Mouse (Mus musculus): ENCODE measurements around the gene Apoc2. TPM values are rescaled to one million over a fixed set of nuclear protein-coding genes. Genes with fewer than 3 reads are reported as not detected.

The Apoc2 gene
- polyA plus RNA-seq, 1 experiment from 2014 or later: 0.30 TPM

DNA sequence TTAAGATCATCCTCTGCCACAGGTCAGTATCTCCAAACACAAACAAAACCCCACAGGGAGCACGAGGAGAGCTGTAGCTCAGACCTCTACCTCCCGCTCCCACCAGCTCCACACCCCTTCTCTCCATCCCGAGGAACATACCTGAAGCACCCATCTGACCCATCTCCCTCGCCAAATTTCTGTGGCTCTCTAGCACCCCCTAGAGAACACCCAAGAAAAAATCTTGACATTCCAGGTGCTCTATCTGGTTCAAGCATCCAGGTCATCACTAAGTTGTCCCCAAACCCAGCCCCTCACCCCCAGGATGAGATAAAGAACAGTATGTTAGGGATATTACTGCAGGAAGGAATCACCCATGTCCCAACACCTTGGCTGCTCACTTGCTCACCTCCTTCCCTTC is 35.5 kb upstream of the Apoc2 start:
- H3K4me3 ChIP-seq: peak overlapping the region; percentile 100; the same call in 1 of the 2 replicates
- H3K9me3 ChIP-seq: no peaks in the 10 kb centered on the region
- peaks cover 23% of the 10 kb centered on the region for H3K4me1 ChIP-seq (replicated peaks)
- no peak overlapping the region for H3K27ac ChIP-seq
- DNase-seq (ENCODE audit: low spot score): no peak
- 59% methylated on average over 4 of the region's 4 CpGs for WGBS
- H3K36me3 ChIP-seq: peaks cover 65% of the 10 kb centered on the region
- H3K27me3 ChIP-seq (ENCODE audit: insufficient read depth, poor library complexity, severe bottlenecking): no peaks in the 10 kb centered on the region

DNA sequence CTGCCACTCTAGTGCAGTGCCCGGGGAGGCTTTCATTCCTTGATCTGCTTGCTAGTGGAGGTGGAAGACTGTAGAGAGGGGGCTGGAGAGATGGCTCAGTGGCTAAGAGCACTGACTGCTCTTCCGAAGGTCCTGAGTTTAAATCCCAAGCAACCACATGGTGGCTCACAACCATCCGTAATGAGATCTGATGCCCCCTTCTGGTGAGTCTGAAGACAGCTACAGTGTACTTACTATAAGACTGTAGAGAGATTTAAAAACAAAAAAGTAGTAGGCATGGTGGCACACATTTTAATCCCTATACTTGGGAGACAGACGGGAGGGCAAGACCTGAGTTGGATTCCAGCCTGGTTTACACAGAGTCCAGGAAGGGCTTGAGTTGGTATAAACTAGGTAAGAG is 34.7 kb upstream of the Apoc2 start:
- WGBS: 84% methylated on average over 4 of the region's 4 CpGs
- DNase-seq (ENCODE audit: low spot score): no peak

GRCm38 (mm10) chr7:19710650-19711049 is 32.9 kb upstream of the Apoc2 start:
- WGBS: 93% methylated on average over 10 of the region's 10 CpGs
- Histone ChIP-seq H3K9me3 (no peaks in the 10 kb centered on the region), H3K4me1 (replicated peaks) (peaks cover 13% of the 10 kb centered on the region), H3K27ac (no peak overlapping the region), H3K36me3 (peaks cover 79% of the 10 kb centered on the region), H3K4me3 (no peak overlapping the region), H3K27me3 (ENCODE audit: insufficient read depth, poor library complexity, severe bottlenecking) (no peaks in the 10 kb centered on the region)
- no peak for DNase-seq (ENCODE audit: low spot score)

More for the DNA sequence above, 34.7 kb upstream of the Apoc2 start:
- Histone ChIP-seq H3K9me3 (no peaks in the 10 kb centered on the region), H3K27ac (no peak overlapping the region), H3K4me3 (no peak overlapping the region), H3K27me3 (ENCODE audit: insufficient read depth, poor library complexity, severe bottlenecking) (no peaks in the 10 kb centered on the region), H3K36me3 (peaks cover 67% of the 10 kb centered on the region), H3K4me1 (replicated peaks) (peaks cover 23% of the 10 kb centered on the region)

- Histone ChIP-seq H3K4me1 (replicated peaks) (peaks cover 17% of the 10 kb centered on the region), H3K27ac (no peak overlapping the region), H3K27me3 (ENCODE audit: insufficient read depth, poor library complexity, severe bottlenecking) (no peaks in the 10 kb centered on the region), H3K36me3 (peaks cover 88% of the 10 kb centered on the region), H3K4me3 (no peak overlapping the region), H3K9me3 (no peaks in the 10 kb centered on the region)
- no peak for DNase-seq (ENCODE audit: low spot score)
- WGBS: 94% methylated on average over 7 of the region's 7 CpGs
Measured at GRCm38 (mm10) chr7:19705271-19705670, 27.5 kb upstream of the Apoc2 start.

- WGBS: 87% methylated on average over 4 of the region's 4 CpGs
- no peak for DNase-seq (ENCODE audit: low spot score)
- no peak overlapping the region for H3K27ac ChIP-seq
- no peak overlapping the region for H3K4me3 ChIP-seq
- peaks cover 80% of the 10 kb centered on the region for H3K36me3 ChIP-seq
- H3K27me3 ChIP-seq (ENCODE audit: insufficient read depth, poor library complexity, severe bottlenecking): no peaks in the 10 kb centered on the region
- no peaks in the 10 kb centered on the region for H3K9me3 ChIP-seq
- peaks cover 23% of the 10 kb centered on the region for H3K4me1 ChIP-seq (replicated peaks)
Measured at GRCm38 (mm10) chr7:19704475-19704874, 26.7 kb upstream of the Apoc2 start.

GRCm38 (mm10) chr7:19702859-19703555 is 25.3 kb upstream of the Apoc2 start:
- Histone ChIP-seq H3K9me3 (no peaks in the 10 kb centered on the region), H3K4me3 (no peak overlapping the region), H3K36me3 (peaks cover 65% of the 10 kb centered on the region), H3K4me1 (replicated peaks) (peaks cover 37% of the 10 kb centered on the region), H3K27ac (no peak overlapping the region), H3K27me3 (ENCODE audit: insufficient read depth, poor library complexity, severe bottlenecking) (no peaks in the 10 kb centered on the region)
- WGBS: 89% methylated on average over 16 of the region's 16 CpGs
- DNase-seq (ENCODE audit: low spot score): no peak

- WGBS: 27% methylated on average over 22 of the region's 22 CpGs
- H3K36me3 ChIP-seq: peaks cover 59% of the 10 kb centered on the region
- peaks cover 44% of the 10 kb centered on the region for H3K4me1 ChIP-seq (replicated peaks)
- H3K27ac ChIP-seq: 0 out of 2 replicates have a peak overlapping the region, but pooled peaks have one; percentile 37
- H3K9me3 ChIP-seq: peaks cover 8% of the 10 kb centered on the region
- H3K4me3 ChIP-seq: no peak overlapping the region
- no peaks in the 10 kb centered on the region for H3K27me3 ChIP-seq (ENCODE audit: insufficient read depth, poor library complexity, severe bottlenecking)
- DNase-seq (ENCODE audit: low spot score): peak; percentile 71
Measured at GRCm38 (mm10) chr7:19701069-19701761, 23.5 kb upstream of the Apoc2 start.

GRCm38 (mm10) chr7:19700299-19701068 is 22.7 kb upstream of the Apoc2 start:
- Histone ChIP-seq H3K36me3 (peaks cover 60% of the 10 kb centered on the region), H3K9me3 (peaks cover 9% of the 10 kb centered on the region), H3K27me3 (ENCODE audit: insufficient read depth, poor library complexity, severe bottlenecking) (no peaks in the 10 kb centered on the region), H3K4me3 (no peak overlapping the region), H3K4me1 (replicated peaks) (peaks cover 44% of the 10 kb centered on the region), H3K27ac (no peak overlapping the region)
- DNase-seq (ENCODE audit: low spot score): no peak
- WGBS: 55% methylated on average over 12 of the region's 12 CpGs

- Histone ChIP-seq H3K4me1 (replicated peaks) (peaks cover 49% of the 10 kb centered on the region), H3K9me3 (peaks cover 9% of the 10 kb centered on the region), H3K36me3 (peaks cover 53% of the 10 kb centered on the region), H3K27me3 (ENCODE audit: insufficient read depth, poor library complexity, severe bottlenecking) (no peaks in the 10 kb centered on the region), H3K4me3 (0 out of 2 replicates have a peak overlapping the region, but pooled peaks have one; percentile 51), H3K27ac (peak overlapping the region; percentile 84; the same call in 1 of the 2 replicates)
- no peak for DNase-seq (ENCODE audit: low spot score)
- 81% methylated on average over 4 of the region's 4 CpGs for WGBS
Measured at GRCm38 (mm10) chr7:19699827-19700148, 22.0 kb upstream of the Apoc2 start.

DNA sequence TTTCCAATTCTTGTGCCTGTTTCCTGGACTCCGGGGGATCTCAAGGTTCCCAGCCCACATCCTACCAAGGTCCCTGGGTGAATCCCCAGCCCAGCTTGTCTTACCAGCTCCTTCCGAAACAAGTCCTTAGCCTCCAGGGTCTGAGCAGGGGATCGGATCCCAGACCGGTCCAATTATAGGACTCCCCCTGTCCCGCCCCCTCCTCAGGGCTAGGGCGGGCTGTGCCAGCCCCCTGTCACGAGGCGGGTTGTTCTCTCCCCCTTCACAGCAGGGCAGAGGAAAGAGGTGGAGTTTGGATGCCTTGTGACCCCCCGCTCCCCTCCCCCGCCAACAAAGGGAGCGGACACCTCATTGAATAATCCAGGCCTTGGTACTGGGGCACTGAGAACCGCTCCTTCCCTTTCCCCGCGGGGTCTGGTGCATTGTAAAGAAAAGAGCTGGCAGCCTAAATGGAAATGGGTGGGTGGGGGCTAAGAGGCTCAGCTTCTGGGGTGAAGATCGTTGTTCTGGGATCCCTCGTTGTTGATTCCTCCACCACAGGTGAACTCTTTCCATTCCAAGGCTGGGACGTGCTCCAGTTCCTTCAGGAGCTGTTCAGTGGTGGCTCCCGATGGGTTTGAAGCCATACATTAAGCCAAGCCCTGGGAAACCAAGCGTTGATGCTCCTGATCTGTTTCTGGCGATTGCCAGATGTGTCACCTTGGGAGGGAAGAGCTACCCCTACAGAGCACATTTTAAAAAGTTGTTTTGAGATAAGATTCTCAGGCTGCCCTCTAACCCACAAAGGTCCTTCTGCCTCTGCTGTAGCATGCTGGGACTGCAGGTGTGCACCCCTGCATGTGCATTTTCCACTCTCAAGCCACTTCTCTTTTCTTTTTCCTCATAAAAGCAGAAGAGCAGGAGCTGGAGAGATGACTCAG is 21.4 kb upstream of the Apoc2 start, which contains the start of gene Apoe:
Apoe (minus strand) TSS at position 282 of the 920 bp plus-strand sequence.
- Histone ChIP-seq H3K27ac (peak within 1 kb of the TSS; percentile 84), H3K36me3 (peaks cover 47% of the 10 kb centered on the region)

DNA sequence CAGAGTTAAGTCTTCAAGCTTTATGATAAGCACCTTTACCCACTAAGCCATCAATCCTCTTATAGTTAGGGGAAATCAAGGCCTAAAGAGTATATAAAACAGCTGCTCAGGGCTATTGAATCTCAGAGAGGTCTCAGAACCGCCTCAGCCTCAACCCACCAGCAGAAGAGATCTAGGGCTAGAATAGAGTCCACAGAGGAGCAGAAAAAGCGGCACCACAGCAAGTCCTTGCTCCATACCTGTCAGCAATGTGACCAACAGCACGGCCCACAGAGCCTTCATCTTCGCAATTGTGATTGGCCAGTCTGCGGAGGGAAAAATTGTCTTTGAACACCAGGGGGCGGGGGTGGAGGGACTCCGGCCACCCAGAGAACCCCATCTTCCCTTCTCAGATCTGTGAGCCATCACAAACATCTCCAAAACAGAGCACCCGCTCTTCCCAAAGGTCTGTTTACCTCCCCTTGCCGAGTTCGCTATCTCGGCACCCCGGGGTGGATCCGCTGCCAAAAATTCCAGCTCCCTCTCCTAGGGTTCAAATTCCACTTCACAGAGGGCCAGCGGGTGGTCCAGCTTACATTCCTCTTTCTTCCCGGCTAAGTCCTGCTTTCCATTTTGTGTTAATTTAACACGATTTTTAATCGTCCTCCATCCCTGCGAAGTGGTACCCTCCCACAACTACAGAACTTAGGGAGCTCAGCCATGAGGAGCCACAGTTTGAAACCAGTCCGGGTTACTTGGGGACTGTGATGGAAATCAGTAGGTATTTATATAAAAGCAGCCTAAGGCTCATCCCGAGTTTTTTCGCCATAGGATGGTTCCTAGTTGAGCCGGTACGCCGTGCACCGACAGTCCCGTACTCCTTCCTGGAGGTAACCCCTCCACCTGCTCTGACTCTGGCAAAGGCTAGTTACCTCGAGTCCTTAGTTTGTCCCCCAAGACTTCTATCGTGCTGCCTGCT is 20.5 kb upstream of the Apoc2 start:
- 2% methylated on average over 28 of the region's 28 CpGs for whole genome bisulfite sequencing
- no peaks in the 10 kb centered on the region for H3K27me3 ChIP-seq (ENCODE audit: insufficient read depth, poor library complexity, severe bottlenecking)
- peaks cover 9% of the 10 kb centered on the region for H3K9me3 ChIP-seq

More for the DNA sequence above, 21.4 kb upstream of the Apoc2 start, which contains the start of gene Apoe:
- Histone ChIP-seq H3K4me3 (peak within 1 kb of the TSS; percentile 51), H3K4me1 (replicated peaks) (peaks cover 51% of the 10 kb centered on the region), H3K9me3 (peaks cover 9% of the 10 kb centered on the region), H3K27me3 (ENCODE audit: insufficient read depth, poor library complexity, severe bottlenecking) (no peaks in the 10 kb centered on the region)
- 1% methylated on average over 20 of the region's 20 CpGs for WGBS
- peak; percentile 59 for DNase-seq (ENCODE audit: low spot score)

More for the DNA sequence above, 20.5 kb upstream of the Apoc2 start:
- peak; percentile 60 for DNase-seq (ENCODE audit: low spot score)
- peaks cover 60% of the 10 kb centered on the region for H3K4me1 ChIP-seq (replicated peaks)
- peaks cover 37% of the 10 kb centered on the region for H3K36me3 ChIP-seq
- H3K27ac ChIP-seq: peak overlapping the region; percentile 84
- peak overlapping the region; percentile 51 for H3K4me3 ChIP-seq

All from hindbrain, embryonic 10.5 days (tissue).